Mouse (Mus musculus): Measurements from ENCODE around the gene Limd2.
A peak's percentile ranks its signal among the peaks of the same experiment; 100 is the strongest.

Gene Limd2

GRCm38 (mm10) chr11:106173228-106173627 is 12.6 kb upstream of the Limd2 start:
- no peak for DNase-seq (ENCODE audit: inconsistent ontology term)

- DNase-seq (ENCODE audit: inconsistent ontology term), result no peak
Observed at GRCm38 (mm10) chr11:106170807-106171206, 10.1 kb upstream of the Limd2 start.

GRCm38 (mm10) chr11:106167435-106167834 is 6.8 kb upstream of the Limd2 start:
- no peak for DNase-seq (ENCODE audit: inconsistent ontology term)

GRCm38 (mm10) chr11:106164601-106165180 is 4.0 kb upstream of the Limd2 start:
- no peak for DNase-seq (ENCODE audit: inconsistent ontology term)

- no peak for DNase-seq (ENCODE audit: inconsistent ontology term)
Observed at GRCm38 (mm10) chr11:106163546-106163945, 2.9 kb upstream of the Limd2 start.

- DNase-seq (ENCODE audit: inconsistent ontology term), result no peak
Observed at GRCm38 (mm10) chr11:106162237-106162636, 1.6 kb upstream of the Limd2 start.

- DNase-seq (ENCODE audit: inconsistent ontology term), result peak; percentile 89
Observed at GRCm38 (mm10) chr11:106159921-106160840, 479 bp downstream of the Limd2 start.

- peak; percentile 32 for DNase-seq (ENCODE audit: inconsistent ontology term)
Observed at GRCm38 (mm10) chr11:106159216-106159920, 1.3 kb downstream of the Limd2 start.

GRCm38 (mm10) chr11:106158930-106159215 is 1.8 kb downstream of the Limd2 start:
- no peak for DNase-seq (ENCODE audit: inconsistent ontology term)

GRCm38 (mm10) chr11:106158081-106158929 is 2.4 kb downstream of the Limd2 start:
- peak; percentile 49 for DNase-seq (ENCODE audit: inconsistent ontology term)

- DNase-seq (ENCODE audit: inconsistent ontology term), result no peak
Observed at GRCm38 (mm10) chr11:106157154-106157553, 3.5 kb downstream of the Limd2 start.

GRCm38 (mm10) chr11:106156257-106156656 is 4.4 kb downstream of the Limd2 start:
- no peak for DNase-seq (ENCODE audit: inconsistent ontology term)

- DNase-seq (ENCODE audit: inconsistent ontology term), result no peak
Observed at GRCm38 (mm10) chr11:106155761-106156160, 4.9 kb downstream of the Limd2 start.

- DNase-seq (ENCODE audit: inconsistent ontology term), result no peak
Observed at GRCm38 (mm10) chr11:106154770-106155169, 5.9 kb downstream of the Limd2 start.

- no peak for DNase-seq (ENCODE audit: inconsistent ontology term)
Observed at GRCm38 (mm10) chr11:106154091-106154490, 6.6 kb downstream of the Limd2 start.

GRCm38 (mm10) chr11:106152132-106152531 is 8.5 kb downstream of the Limd2 start:
- DNase-seq (ENCODE audit: inconsistent ontology term), result no peak

- no peak for DNase-seq (ENCODE audit: inconsistent ontology term)
Observed at GRCm38 (mm10) chr11:106151219-106151618, 9.4 kb downstream of the Limd2 start.

GRCm38 (mm10) chr11:106134580-106135528 is 25.8 kb downstream of the Limd2 start:
- peak; percentile 78 for DNase-seq (ENCODE audit: inconsistent ontology term)

- DNase-seq (ENCODE audit: inconsistent ontology term), result no peak
Observed at GRCm38 (mm10) chr11:106132516-106132915, 28.1 kb downstream of the Limd2 start.

GRCm38 (mm10) chr11:106129477-106129876 is 31.2 kb downstream of the Limd2 start:
- no peak for DNase-seq (ENCODE audit: inconsistent ontology term)
